Mouse (Mus musculus) CD4-positive helper T cell, adult 2 months (primary cell): ENCODE measurements around the gene Slc10a7.
"Not testable (repeated sequence)": the region's sequence is repeated elsewhere in the genome, so short reads cannot be mapped to it uniquely, and the experiment has no call there.

Experiments used
- DNase-seq: peaks from one replicate; pipeline ENCODE4 v3.0.0-alpha.2; 2012; ENCODE audit warnings: low read depth, missing footprints, low spot score

The Slc10a7 gene

GRCm38 (mm10) chr8:78664306-78664940 lies 155.3 kb downstream of the Slc10a7 start:
- DNase-seq, result no peak

- DNase-seq, result no peak
These were observed 158.3 kb downstream of the Slc10a7 start for GRCm38 (mm10) chr8:78667399-78667798.

DNA sequence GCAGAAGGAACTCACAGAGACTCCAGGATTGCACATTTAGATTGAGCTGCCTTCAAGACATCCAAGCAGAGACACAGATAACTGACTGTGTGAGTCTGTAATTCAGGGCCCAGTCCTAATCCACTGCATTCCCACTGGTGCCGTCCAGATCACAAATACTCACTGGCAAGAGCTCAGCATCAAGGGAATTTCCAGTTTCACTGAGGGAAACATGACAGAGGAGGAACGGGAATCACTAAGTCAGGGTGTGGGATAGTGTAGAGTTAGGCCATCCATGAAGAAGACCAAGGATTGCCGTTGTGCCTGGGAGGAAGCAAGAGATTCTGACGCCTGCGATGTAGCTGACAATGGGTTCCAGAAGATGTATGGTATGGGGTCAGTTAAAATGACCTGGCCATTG lies 159.1 kb downstream of the Slc10a7 start:
- no peak for DNase-seq

DNA sequence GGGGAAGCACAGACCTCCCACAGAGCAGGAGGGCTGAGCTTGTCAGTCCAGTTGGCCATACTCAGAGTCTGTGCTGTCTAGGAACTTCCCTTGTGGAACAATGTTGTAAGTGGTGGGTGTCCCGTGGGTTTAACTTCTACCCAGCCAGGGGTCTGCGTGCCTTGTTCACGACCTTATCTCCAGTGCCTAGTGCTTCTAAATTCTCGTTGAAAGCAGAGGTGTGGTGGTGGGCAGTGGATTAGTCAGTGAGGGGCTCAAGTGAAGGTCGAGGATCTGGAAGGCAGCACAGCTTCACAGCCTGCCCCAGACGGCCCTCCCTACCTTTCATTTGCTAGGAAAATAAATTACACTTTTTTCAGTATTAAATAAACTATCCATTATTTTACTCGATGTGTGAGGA lies 161.1 kb downstream of the Slc10a7 start:
- DNase-seq, result no peak

DNA sequence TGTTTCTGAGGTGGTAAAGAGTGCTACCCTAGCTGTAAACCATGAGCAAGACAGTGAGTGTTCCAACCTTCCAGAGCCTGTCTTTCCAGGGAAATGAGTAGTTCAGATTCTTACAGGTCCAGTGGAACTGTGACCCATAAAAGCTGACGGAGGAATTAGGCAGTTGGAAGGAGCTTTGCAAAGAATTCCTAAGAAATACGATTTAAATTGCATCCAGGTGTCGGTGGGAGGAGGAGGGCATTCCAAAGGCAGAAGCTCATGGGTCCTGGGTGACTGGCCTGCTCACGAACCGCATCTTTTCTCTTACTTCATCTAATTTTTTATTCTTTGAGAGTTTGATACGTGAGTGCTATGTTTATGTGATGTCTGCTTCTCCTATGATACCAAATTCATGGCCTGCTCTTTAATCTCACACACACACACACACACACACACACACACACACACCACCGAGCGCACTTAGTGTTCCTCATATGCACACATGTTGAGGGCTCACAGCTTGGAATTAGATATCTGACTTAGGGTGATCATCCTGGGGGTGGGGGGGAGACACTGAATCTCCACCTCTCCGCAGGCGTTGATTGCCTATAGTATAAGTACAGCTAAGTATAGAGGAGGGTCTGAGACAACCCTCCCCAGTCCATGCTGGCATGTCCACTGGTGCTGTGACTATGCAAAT lies 169.5 kb downstream of the Slc10a7 start:
- no peak for DNase-seq

- DNase-seq, result no peak
These were observed 181.6 kb downstream of the Slc10a7 start for GRCm38 (mm10) chr8:78690795-78691194.

DNA sequence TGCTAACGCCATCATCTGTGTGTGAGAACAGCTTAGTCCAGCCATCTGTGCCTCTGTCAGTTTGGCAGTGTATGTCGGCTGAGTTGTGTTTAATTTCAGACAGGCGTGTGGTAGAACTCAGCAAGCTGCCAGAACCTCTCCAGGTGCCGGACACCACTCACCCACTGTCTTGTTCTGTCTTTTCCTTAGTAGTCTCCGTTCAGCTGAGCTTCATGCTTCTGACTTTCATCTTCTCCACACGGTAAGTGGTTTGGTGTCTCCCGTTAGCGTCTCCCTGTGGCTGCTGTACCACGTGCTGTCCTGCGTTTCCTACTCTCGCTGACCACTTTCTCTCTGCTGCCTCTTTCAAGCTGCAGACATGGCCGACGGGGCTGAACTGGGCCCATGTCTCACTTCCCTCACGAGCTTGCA lies 189.2 kb downstream of the Slc10a7 start:
- DNase-seq, result no peak

GRCm38 (mm10) chr8:78703068-78703820 lies 194.1 kb downstream of the Slc10a7 start:
- DNase-seq, result no peak

DNA sequence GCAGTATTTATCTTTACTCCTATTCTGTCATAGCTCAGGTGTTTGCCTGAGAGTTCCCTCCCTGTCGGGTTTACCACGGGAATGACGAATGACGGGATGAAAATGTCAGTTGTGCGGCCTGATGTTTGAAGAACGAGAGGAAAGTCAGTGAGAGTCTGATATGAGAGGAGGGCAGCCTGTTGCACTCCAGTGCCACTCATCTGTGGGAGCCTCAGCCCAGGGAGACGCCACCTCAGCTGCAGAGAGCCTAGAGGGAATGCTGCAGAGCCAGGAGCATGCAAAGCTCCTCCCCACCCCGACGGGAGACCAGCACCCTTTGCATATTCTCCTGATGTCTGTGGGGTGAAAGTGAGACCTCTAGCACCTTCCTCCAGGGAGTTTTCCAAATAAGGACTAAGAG lies 196.8 kb downstream of the Slc10a7 start:
- no peak for DNase-seq

DNA sequence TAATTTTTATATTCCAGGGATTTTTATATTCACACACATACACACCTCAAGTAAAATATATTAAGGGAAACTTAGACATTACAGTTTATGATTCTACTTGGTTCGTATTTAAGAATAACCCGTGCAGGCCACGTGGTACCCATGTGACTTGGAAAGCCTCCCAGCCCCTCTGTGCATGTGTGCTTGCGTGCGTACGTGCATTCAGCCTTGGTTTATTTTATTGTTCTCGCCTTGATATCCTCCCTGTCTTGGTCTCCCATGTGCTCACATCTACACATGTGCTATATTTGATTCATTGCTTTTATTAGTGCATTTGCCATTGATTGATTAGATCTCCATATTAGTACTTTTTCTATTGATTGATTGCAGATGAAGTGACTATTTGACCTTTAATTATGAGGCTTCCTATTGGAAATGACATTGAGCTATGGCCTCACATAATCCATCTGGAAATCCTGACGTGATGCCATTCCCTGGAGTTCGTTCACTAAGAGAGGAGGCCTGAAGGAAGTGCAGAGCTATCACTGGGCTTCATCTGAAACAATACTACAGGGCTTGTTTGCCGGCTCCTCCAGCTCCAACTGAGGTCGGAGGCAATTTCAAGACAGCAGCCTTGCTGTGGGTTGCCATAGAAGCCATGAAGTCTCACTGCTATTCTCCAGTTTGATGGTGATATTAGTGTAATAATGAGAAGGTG lies 200.9 kb downstream of the Slc10a7 start:
- no peak for DNase-seq

DNA sequence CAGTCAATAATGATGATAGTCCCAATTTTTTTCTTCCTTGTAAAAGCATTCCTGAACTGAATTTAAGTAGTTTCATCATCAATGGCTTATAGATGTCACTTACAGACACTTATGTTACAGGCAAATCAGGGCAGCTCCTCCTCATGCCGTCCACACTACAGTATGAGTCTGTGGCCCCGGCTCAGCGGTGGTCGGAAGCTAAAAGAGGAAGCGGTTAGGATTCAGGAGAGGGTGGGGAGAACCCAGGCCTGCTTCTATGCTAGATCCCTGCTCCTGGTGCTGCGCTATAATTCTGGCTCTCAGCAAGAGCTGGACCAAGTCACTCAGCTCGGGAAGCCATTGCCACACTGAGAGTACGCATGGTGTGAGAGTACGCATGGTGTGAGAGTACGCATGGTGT lies 201.8 kb downstream of the Slc10a7 start:
- no peak for DNase-seq

- DNase-seq, result no peak
These were observed 205.7 kb downstream of the Slc10a7 start for GRCm38 (mm10) chr8:78714880-78715279.

GRCm38 (mm10) chr8:78716546-78716945 lies 207.4 kb downstream of the Slc10a7 start:
- no peak for DNase-seq

- not testable (repeated sequence) for DNase-seq
These were observed 208.0 kb downstream of the Slc10a7 start for GRCm38 (mm10) chr8:78717191-78717590.

DNA sequence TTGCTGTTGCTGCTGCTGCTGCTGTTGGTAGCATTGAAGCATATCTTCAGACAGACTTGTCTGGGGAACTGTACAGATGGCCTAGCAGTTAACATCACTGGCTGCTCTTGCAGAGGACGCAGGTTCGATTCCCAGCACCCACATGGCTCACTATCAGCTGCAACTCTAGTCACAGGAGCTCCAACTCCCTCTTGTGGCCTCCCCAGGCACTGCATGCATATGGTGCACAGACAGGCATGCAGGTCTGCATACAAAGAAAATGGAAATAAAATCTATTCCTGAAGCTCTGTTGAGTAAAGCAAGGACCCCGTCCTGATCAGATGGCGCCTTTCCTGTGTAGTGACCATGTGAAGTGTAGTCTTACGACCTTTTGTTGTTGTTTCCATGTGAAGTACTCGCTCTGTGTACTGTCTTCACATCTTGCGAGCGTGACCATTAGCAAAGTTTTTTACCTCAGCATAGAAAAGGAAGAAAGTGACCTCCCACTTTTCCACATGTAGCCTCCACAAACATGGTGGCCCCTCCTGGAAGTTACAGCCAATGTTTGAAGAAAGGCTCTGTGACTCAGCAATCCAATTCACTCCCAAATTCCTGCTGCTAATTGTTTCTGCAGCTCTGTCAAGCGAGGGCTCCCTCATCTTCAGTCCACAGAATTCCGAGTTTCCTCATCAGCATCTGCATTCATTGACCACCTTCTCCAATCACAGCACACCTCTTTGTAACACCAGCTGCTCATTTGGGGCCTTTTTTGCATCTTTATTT lies 210.3 kb downstream of the Slc10a7 start:
- DNase-seq, result no peak

DNA sequence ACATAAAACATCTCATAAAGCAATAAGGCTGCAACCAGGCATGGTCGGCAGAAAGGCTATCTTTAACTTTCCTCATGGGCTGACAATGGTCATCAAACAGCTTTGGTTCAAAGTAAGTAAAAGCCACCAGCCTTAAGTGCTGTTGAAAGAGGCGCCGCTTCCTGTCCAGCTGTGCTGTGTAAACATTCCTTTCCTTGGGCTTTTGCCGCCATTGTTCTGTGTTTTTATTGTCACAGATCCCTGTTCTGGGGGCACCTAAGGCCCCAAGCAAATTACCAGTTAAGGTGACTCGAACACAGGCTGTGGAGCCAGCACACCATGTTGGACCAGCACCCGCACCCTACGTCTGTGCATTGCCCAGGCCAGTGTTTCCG lies 210.9 kb downstream of the Slc10a7 start:
- no peak for DNase-seq

- DNase-seq, result no peak
These were observed 212.4 kb downstream of the Slc10a7 start for GRCm38 (mm10) chr8:78721576-78721975.

- DNase-seq, result no peak
These were observed 213.1 kb downstream of the Slc10a7 start for GRCm38 (mm10) chr8:78722201-78722600.

DNA sequence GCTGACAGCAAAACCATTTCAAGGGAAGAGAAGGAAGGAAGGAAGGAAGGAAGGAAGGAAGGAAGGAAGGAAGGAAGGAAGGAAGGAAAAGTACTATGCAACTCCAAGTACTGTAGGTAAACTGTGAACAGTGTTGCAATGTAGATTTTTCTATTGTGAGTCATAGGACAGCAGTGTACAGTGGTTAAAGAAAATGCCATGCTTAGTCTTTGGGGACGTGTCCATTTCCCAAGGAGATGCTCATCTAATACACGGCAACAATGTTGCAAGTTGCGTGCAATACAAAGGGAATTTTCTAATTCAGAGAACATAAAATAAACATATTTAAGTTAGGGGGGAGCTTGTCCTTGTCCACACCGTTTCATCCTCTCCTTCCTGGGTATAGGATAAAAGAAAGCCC lies 215.7 kb downstream of the Slc10a7 start:
- no peak for DNase-seq

- DNase-seq, result no peak
These were observed 219.1 kb downstream of the Slc10a7 start for GRCm38 (mm10) chr8:78728240-78728639.

DNA sequence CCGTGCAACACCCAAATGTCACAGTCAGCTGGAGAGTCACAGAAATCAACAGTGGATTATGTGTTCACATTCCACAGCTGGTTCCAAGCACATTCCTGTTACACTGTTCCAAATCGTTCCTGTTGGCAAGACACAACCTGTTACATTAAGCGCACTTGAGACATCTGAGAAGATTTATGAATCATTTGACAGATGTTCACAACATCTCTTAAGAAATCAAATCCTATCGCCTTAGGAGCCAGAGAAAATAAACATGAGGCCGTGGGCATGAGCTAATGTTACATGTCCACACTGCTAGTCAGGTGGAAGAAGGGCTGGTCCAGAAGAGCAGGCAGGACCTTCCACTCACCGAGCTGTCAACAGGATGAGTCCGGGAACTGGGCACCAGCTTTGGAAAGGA lies 223.3 kb downstream of the Slc10a7 start:
- DNase-seq, result no peak
